ENCODE assay signal across 8 mouse cellular contexts in the genomic region with DNA sequence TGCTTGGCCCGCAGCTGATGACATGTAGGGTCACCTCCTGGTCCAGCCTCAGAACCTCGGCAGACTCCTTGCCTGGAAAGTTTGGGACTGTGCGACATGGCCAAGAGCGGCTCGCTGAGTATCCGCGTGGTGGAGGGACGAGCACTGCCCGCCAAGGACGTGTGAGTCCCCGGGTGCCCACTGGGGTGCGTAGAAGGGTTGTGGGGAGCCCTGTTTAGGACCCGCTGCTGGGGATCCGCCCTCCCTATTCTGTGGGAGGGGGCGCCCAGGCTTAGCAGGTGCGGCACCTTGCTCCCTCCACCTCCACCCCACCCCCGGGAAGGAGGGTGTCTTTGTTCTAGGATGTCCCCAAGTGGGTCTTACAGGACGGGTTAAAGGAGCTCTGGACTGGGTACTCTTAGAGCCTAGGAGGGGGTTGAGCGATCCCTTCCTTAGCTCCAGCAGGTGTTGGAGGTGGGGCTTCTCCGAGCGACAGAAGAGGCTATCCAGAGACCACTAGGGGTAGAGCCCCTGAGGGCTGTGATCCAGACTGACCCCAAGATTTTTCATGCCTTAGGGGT. TPM values are rescaled to one million over a fixed set of nuclear protein-coding genes. Genes with fewer than 3 reads are reported as not detected.
A peak's percentile ranks its signal among the peaks of the same experiment; 100 is the strongest.
DNase-seq lines count a peak whose midpoint lies in the region; ATAC-seq lines count a peak whose summit lies in the region.

No protein-coding gene starts in this region.

- 3% methylated on average over 21 of the region's 21 CpGs for WGBS in heart, embryonic 15.5 days
- 5% methylated on average over 21 of the region's 21 CpGs for WGBS in embryonic facial prominence, embryonic 10.5 days
- 3% methylated on average over 21 of the region's 21 CpGs for WGBS in intestine, embryonic 16.5 days

- no peak overlapping the region for H3K27ac ChIP-seq in heart, embryonic 15.5 days
- no peak overlapping the region for H3K27ac ChIP-seq in embryonic facial prominence, embryonic 10.5 days (replicated peaks)
- H3K27ac ChIP-seq in intestine, embryonic 16.5 days (ENCODE audit: low read length) = no peak overlapping the region

- DNase-seq in heart, postnatal 14 days = no peak
- DNase-seq in embryonic facial prominence, embryonic 10.5 days (ENCODE audit: low spot score) = no peak
- no peak for DNase-seq in adrenal gland, adult 8-10 months
- DNase-seq in lung, adult 18-20 months = no peak

- H3K4me2 ChIP-seq in heart, embryonic 15.5 days = peak overlapping the region; percentile 68
- H3K4me2 ChIP-seq in intestine, embryonic 16.5 days (ENCODE audit: low read depth, low read length) = peak overlapping the region; percentile 78

- no peak overlapping the region; the same call in 1 of the 2 replicates for H3K9ac ChIP-seq in heart, embryonic 15.5 days
- peak overlapping the region; percentile 48; the same call in 1 of the 2 replicates for H3K9ac ChIP-seq in intestine, embryonic 16.5 days (ENCODE audit: low read depth, low read length)

- intact Hi-C loops in heart, postnatal 14 days (cut with DNase I) = loop anchor here (2.0 kb wide), 1 partner anchor 29 kb away; no protein-coding TSS in a partner anchor

- H3K4me3 ChIP-seq in heart, embryonic 15.5 days = peak overlapping the region; percentile 40
- H3K4me3 ChIP-seq in embryonic facial prominence, embryonic 10.5 days = peak overlapping the region; percentile 45
- peak overlapping the region; percentile 44 for H3K4me3 ChIP-seq in intestine, embryonic 16.5 days (ENCODE audit: low read length)

- ATAC-seq in heart, embryonic 15.5 days (replicated peaks; ENCODE audit: insufficient number of reproducible peaks, insufficient read depth, low FRiP score, low read depth) = no peak
- ATAC-seq in CD4-positive, CD25-positive, alpha-beta regulatory T cell, adult 4 months = peak; percentile 20
- peak; percentile 8; the same call in 1 of the 2 replicates for ATAC-seq in intestine, embryonic 16.5 days
- 0 out of 2 replicates have a peak, but pooled peaks have one; percentile 11 for ATAC-seq in neutrophil, adult 5-6 weeks (ENCODE audit: extremely low read depth, insufficient number of reproducible peaks, low FRiP score, poor library complexity, severe bottlenecking)

- H3K4me1 ChIP-seq in heart, embryonic 15.5 days (replicated peaks) = peaks cover 17% of the 10 kb centered on the region
- H3K4me1 ChIP-seq in embryonic facial prominence, embryonic 10.5 days = peaks cover 17% of the 10 kb centered on the region
- H3K4me1 ChIP-seq in intestine, embryonic 16.5 days (ENCODE audit: control insufficient read depth, insufficient read depth, low read length) = peaks cover 15% of the 10 kb centered on the region

- H3K36me3 ChIP-seq in heart, embryonic 15.5 days = no peaks in the 10 kb centered on the region
- H3K36me3 ChIP-seq in embryonic facial prominence, embryonic 10.5 days (replicated peaks) = no peaks in the 10 kb centered on the region
- no peaks in the 10 kb centered on the region for H3K36me3 ChIP-seq in intestine, embryonic 16.5 days (ENCODE audit: control insufficient read depth, insufficient read depth, low read length)

- H3K9me3 ChIP-seq in heart, embryonic 15.5 days (replicated peaks) = no peaks in the 10 kb centered on the region
- H3K9me3 ChIP-seq in embryonic facial prominence, embryonic 10.5 days = no peaks in the 10 kb centered on the region
- H3K9me3 ChIP-seq in intestine, embryonic 16.5 days (ENCODE audit: control insufficient read depth, low read length) = no peaks in the 10 kb centered on the region

- H3K27me3 ChIP-seq in heart, embryonic 15.5 days = peaks cover 63% of the 10 kb centered on the region
- H3K27me3 ChIP-seq in embryonic facial prominence, embryonic 10.5 days (replicated peaks; ENCODE audit: low read depth, poor library complexity, severe bottlenecking) = peaks cover 73% of the 10 kb centered on the region
- H3K27me3 ChIP-seq in intestine, embryonic 16.5 days (replicated peaks; ENCODE audit: control insufficient read depth, insufficient read depth, low read length) = peaks cover 23% of the 10 kb centered on the region

RNA-seq across cellular contexts. Expression of a gene that starts 0.8 kb away (rescaled TPM):
- polyA plus RNA-seq in heart, embryonic 15.5 days (2015; fragmentation: Nextera tagmentation; extraction: Ambion mirVana) = 0.25 and 0.55 TPM in 2 replicates
- under 1 TPM in 1 of 2 experiments, not detected in 1; 0.59 TPM for total RNA-seq in heart, postnatal 14 days (2021)
- polyA plus RNA-seq in CD4-positive, CD25-positive, alpha-beta regulatory T cell, adult 4 months (2017; shearing (Covaris generic)) = 10 to 100 TPM in 1 of 2 experiments, 1 to 10 TPM in 1; 7.2 to 15.4 TPM
- polyA plus RNA-seq in embryonic facial prominence, embryonic 10.5 days (2016; fragmentation: Nextera tagmentation; extraction: Ambion mirVana) = 0.07 and 0.14 TPM in 2 replicates
- 1.8 and 1.9 TPM in 2 replicates for polyA plus RNA-seq in intestine, embryonic 16.5 days (2015; fragmentation: Nextera tagmentation; extraction: Ambion mirVana)
- 4.5 and 5.4 TPM in 2 replicates for total RNA-seq in neutrophil, adult 5-6 weeks (2017)
- total RNA-seq in adrenal gland, adult 8-10 months (2022) = 10 to 100 TPM in 3 of 4 experiments, 1 to 10 TPM in 1; 7.0 to 15.2 (median 12.2) TPM

RNA-seq across cellular contexts. Expression of a gene that starts 15.4 kb away (rescaled TPM):
- polyA plus RNA-seq in heart, embryonic 15.5 days (2015; fragmentation: Nextera tagmentation; extraction: Ambion mirVana) = 0.15 TPM in 1 of 2 replicates, not detected in the other
- total RNA-seq in heart, postnatal 14 days (2021) = not detected
- not detected for polyA plus RNA-seq in CD4-positive, CD25-positive, alpha-beta regulatory T cell, adult 4 months (2017; shearing (Covaris generic))
- polyA plus RNA-seq in embryonic facial prominence, embryonic 10.5 days (2016; fragmentation: Nextera tagmentation; extraction: Ambion mirVana) = 0.27 TPM in 1 of 2 replicates, not detected in the other
- polyA plus RNA-seq in intestine, embryonic 16.5 days (2015; fragmentation: Nextera tagmentation; extraction: Ambion mirVana) = 0.24 TPM in 1 of 2 replicates, not detected in the other
- not detected in 2 replicates for total RNA-seq in neutrophil, adult 5-6 weeks (2017)
- total RNA-seq in adrenal gland, adult 8-10 months (2022) = under 1 TPM in 3 of 4 experiments, not detected in 1; 0.32 to 0.63 (median 0.46) TPM

RNA-seq across cellular contexts. Expression of a gene that starts 36.9 kb away (rescaled TPM):
- 23.4 and 32.9 TPM in 2 replicates for polyA plus RNA-seq in heart, embryonic 15.5 days (2015; fragmentation: Nextera tagmentation; extraction: Ambion mirVana)
- total RNA-seq in heart, postnatal 14 days (2021) = 10 to 100 TPM; 20.4 to 22.5 TPM
- polyA plus RNA-seq in CD4-positive, CD25-positive, alpha-beta regulatory T cell, adult 4 months (2017; shearing (Covaris generic)) = 10 to 100 TPM; 14.4 to 18.6 TPM
- 62.3 and 64.3 TPM in 2 replicates for polyA plus RNA-seq in embryonic facial prominence, embryonic 10.5 days (2016; fragmentation: Nextera tagmentation; extraction: Ambion mirVana)
- polyA plus RNA-seq in intestine, embryonic 16.5 days (2015; fragmentation: Nextera tagmentation; extraction: Ambion mirVana) = 50.8 and 51.4 TPM in 2 replicates
- 58.6 and 61.8 TPM in 2 replicates for total RNA-seq in neutrophil, adult 5-6 weeks (2017)
- 10 to 100 TPM; 44.1 to 57.3 (median 56.5) TPM for total RNA-seq in adrenal gland, adult 8-10 months (2022)

RNA-seq across cellular contexts. Expression of a gene that starts 37.1 kb away (rescaled TPM):
- 11.0 and 12.7 TPM in 2 replicates for polyA plus RNA-seq in heart, embryonic 15.5 days (2015; fragmentation: Nextera tagmentation; extraction: Ambion mirVana)
- 10 to 100 TPM; 15.1 to 18.3 TPM for total RNA-seq in heart, postnatal 14 days (2021)
- 1 to 10 TPM; 2.2 to 6.3 TPM for polyA plus RNA-seq in CD4-positive, CD25-positive, alpha-beta regulatory T cell, adult 4 months (2017; shearing (Covaris generic))
- 19.4 and 20.1 TPM in 2 replicates for polyA plus RNA-seq in embryonic facial prominence, embryonic 10.5 days (2016; fragmentation: Nextera tagmentation; extraction: Ambion mirVana)
- 12.7 and 12.8 TPM in 2 replicates for polyA plus RNA-seq in intestine, embryonic 16.5 days (2015; fragmentation: Nextera tagmentation; extraction: Ambion mirVana)
- total RNA-seq in neutrophil, adult 5-6 weeks (2017) = 0.81 and 3.6 TPM in 2 replicates
- total RNA-seq in adrenal gland, adult 8-10 months (2022) = 10 to 100 TPM; 17.0 to 30.2 (median 22.3) TPM
